Mouse (Mus musculus): Measurements from ENCODE around the gene Gm44502.
A peak's percentile ranks its signal among the peaks of the same experiment; 100 is the strongest.

The Gm44502 gene

GRCm38 (mm10) chr15:89429352-89430221 is at the start of gene Gm44502, which contains the start of the genes C730034F03Rik and Chkb:
Gene Gm44502, minus strand, starts transcription at chr15:89429696.
Gene C730034F03Rik, plus strand, starts transcription at chr15:89429589.
Gene Chkb, minus strand, starts transcription at chr15:89429908.
- peak; percentile 93 for DNase-seq

- DNase-seq = no peak
Observed at GRCm38 (mm10) chr15:89478622-89479021, 49.1 kb upstream of the Gm44502 start.

- DNase-seq = no peak
Observed at GRCm38 (mm10) chr15:89477806-89478205, 48.3 kb upstream of the Gm44502 start.

- no peak for DNase-seq
Observed at GRCm38 (mm10) chr15:89477091-89477491, 47.6 kb upstream of the Gm44502 start, which contains the start of gene Arsa. Gene Arsa, minus strand, starts transcription at chr15:89477425.

- DNase-seq = no peak
Observed at GRCm38 (mm10) chr15:89476475-89476815, 46.9 kb upstream of the Gm44502 start.

GRCm38 (mm10) chr15:89475611-89476474 is 46.3 kb upstream of the Gm44502 start:
- peak; percentile 93 to 96 for DNase-seq

- no peak for DNase-seq
Observed at GRCm38 (mm10) chr15:89475293-89475600, 45.8 kb upstream of the Gm44502 start.

- no peak for DNase-seq
Observed at GRCm38 (mm10) chr15:89474596-89475292, 45.2 kb upstream of the Gm44502 start.

GRCm38 (mm10) chr15:89473921-89474320 is 44.4 kb upstream of the Gm44502 start:
- DNase-seq = no peak

GRCm38 (mm10) chr15:89473370-89473769 is 43.9 kb upstream of the Gm44502 start:
- no peak for DNase-seq

- DNase-seq = no peak
Observed at GRCm38 (mm10) chr15:89471476-89471875, 42.0 kb upstream of the Gm44502 start.

- peak in 1 of 2 experiments; percentile 46 for DNase-seq
Observed at GRCm38 (mm10) chr15:89468577-89468976, 39.1 kb upstream of the Gm44502 start.

GRCm38 (mm10) chr15:89465052-89465451 is 35.6 kb upstream of the Gm44502 start:
- no peak for DNase-seq

GRCm38 (mm10) chr15:89463334-89464235 is 34.1 kb upstream of the Gm44502 start:
- DNase-seq = no peak

- no peak for DNase-seq
Observed at GRCm38 (mm10) chr15:89462176-89462575, 32.7 kb upstream of the Gm44502 start.

- no peak for DNase-seq
Observed at GRCm38 (mm10) chr15:89461321-89461720, 31.8 kb upstream of the Gm44502 start.

GRCm38 (mm10) chr15:89460298-89460697 is 30.8 kb upstream of the Gm44502 start:
- DNase-seq = peak in 1 of 2 experiments; percentile 56

GRCm38 (mm10) chr15:89459821-89460220 is 30.3 kb upstream of the Gm44502 start:
- no peak for DNase-seq

GRCm38 (mm10) chr15:89458942-89459341 is 29.4 kb upstream of the Gm44502 start:
- no peak for DNase-seq

GRCm38 (mm10) chr15:89455642-89456041 is 26.1 kb upstream of the Gm44502 start:
- no peak for DNase-seq

- no peak for DNase-seq
Observed at GRCm38 (mm10) chr15:89454857-89455256, 25.4 kb upstream of the Gm44502 start.

All from cerebellum, postnatal 36 days (tissue).